Mouse (Mus musculus): ENCODE measurements around the gene Cplx3. TPM values are rescaled to one million over a fixed set of nuclear protein-coding genes. Genes with fewer than 3 reads are reported as not detected.

The Cplx3 gene
- total and polyA plus RNA-seq, 3 experiments = not detected

- TF ChIP-seq RAD21 (IDR thresholded peaks at IDR 0.05; ENCODE audit: low read depth, low read length) (no peak), E2F4 (IDR thresholded peaks at IDR 0.05; ENCODE audit: borderline replicate concordance, low read depth, low read length) (no peak), USF1 (IDR thresholded peaks at IDR 0.05; ENCODE audit: low read depth, low read length) (no peak), POLR2AphosphoS2 (IDR thresholded peaks at IDR 0.05; ENCODE audit: low read length) (no peak), TAL1 (IDR thresholded peaks at IDR 0.05; ENCODE audit: low read length) (no peak), NELFE (IDR thresholded peaks at IDR 0.05; ENCODE audit: low read depth, low read length) (no peak), ETS1 (IDR thresholded peaks at IDR 0.05; ENCODE audit: low read depth, low read length) (no peak), BHLHE40 (IDR thresholded peaks at IDR 0.05; ENCODE audit: borderline replicate concordance, low read depth, low read length) (no peak), CHD1 (IDR thresholded peaks at IDR 0.05; ENCODE audit: low read depth, low read length) (no peak), MEF2A (IDR thresholded peaks at IDR 0.05; ENCODE audit: extremely low read depth, insufficient replicate concordance, low read depth, low read length, poor library complexity, severe bottlenecking) (no peak), EP300 (IDR thresholded peaks at IDR 0.05; ENCODE audit: low read depth in 1 of 2, low read length in 2 of 2) (no peak), NRF1 (IDR thresholded peaks at IDR 0.05; ENCODE audit: insufficient read depth, low read depth, low read length, poor library complexity, severe bottlenecking) (no peak), TCF12 (IDR thresholded peaks at IDR 0.05; ENCODE audit: low read depth, low read length) (no peak), MAX (IDR thresholded peaks at IDR 0.05; ENCODE audit: low read length) (no peak), HCFC1 (IDR thresholded peaks at IDR 0.05; ENCODE audit: low read depth, low read length) (no peak), SMC3 (IDR thresholded peaks at IDR 0.05; ENCODE audit: low read depth, low read length) (no peak), SIN3A (IDR thresholded peaks at IDR 0.05; ENCODE audit: low read length) (no peak), CHD2 (IDR thresholded peaks at IDR 0.05; ENCODE audit: low read length) (no peak), MAZ (IDR thresholded peaks at IDR 0.05; ENCODE audit: low read depth, low read length) (no peak)
- H3K9ac ChIP-seq (ENCODE audit: control insufficient read depth, low read depth, low read length, poor library complexity, severe bottlenecking) = no peak overlapping the region
- no peaks in the 10 kb centered on the region for H3K27me3 ChIP-seq (ENCODE audit: control insufficient read depth in 1 of 2, insufficient read depth in 2 of 2, low read length in 2 of 2)
- H3K36me3 ChIP-seq (ENCODE audit: control insufficient read depth in 1 of 2, insufficient read depth in 2 of 2, low read length in 2 of 2) = peaks cover 2% of the 10 kb centered on the region in 2 experiments; a peak in 1 of 4 replicates
- no peak for DNase-seq (ENCODE audit: low read depth, low spot score)
- H3K4me1 ChIP-seq (ENCODE audit: control insufficient read depth in 1 of 2, insufficient read depth in 2 of 2, low read length in 2 of 2) = 0 out of 4 replicates have a peak, but pooled peaks cover 0 to 3% of the 10 kb centered on the region in 2 experiments
- 0 out of 2 replicates have a peak, but pooled peaks cover 1% of the 10 kb centered on the region for H3K79me2 ChIP-seq (ENCODE audit: control insufficient read depth, insufficient read depth, low read length, poor library complexity)
- H3K9me3 ChIP-seq (replicated peaks; ENCODE audit: insufficient read depth, low read length) = no peaks in the 10 kb centered on the region
- no peak overlapping the region for H3K4me3 ChIP-seq (ENCODE audit: control insufficient read depth in 1 of 2, insufficient read depth in 1 of 2, low read depth in 2 of 2, low read length in 2 of 2)
- no peak overlapping the region for H3K27ac ChIP-seq (ENCODE audit: control insufficient read depth, low read depth, low read length)
These were observed 30.5 kb downstream of the Cplx3 start for GRCm38 (mm10) chr9:57575577-57575976.

- 0 out of 4 replicates have a peak, but pooled peaks cover 0 to 3% of the 10 kb centered on the region in 2 experiments for H3K4me1 ChIP-seq (ENCODE audit: control insufficient read depth in 1 of 2, insufficient read depth in 2 of 2, low read length in 2 of 2)
These were observed 31.7 kb downstream of the Cplx3 start for GRCm38 (mm10) chr9:57574397-57574796.

More at GRCm38 (mm10) chr9:57574397-57574796, 31.7 kb downstream of the Cplx3 start:
- no peaks in the 10 kb centered on the region for H3K27me3 ChIP-seq (ENCODE audit: control insufficient read depth in 1 of 2, insufficient read depth in 2 of 2, low read length in 2 of 2)
- no peaks in the 10 kb centered on the region for H3K9me3 ChIP-seq (replicated peaks; ENCODE audit: insufficient read depth, low read length)
- H3K4me3 ChIP-seq (ENCODE audit: control insufficient read depth in 1 of 2, insufficient read depth in 1 of 2, low read depth in 2 of 2, low read length in 2 of 2) = no peak overlapping the region
- TF ChIP-seq SIN3A (IDR thresholded peaks at IDR 0.05; ENCODE audit: low read length) (no peak), MYB (IDR thresholded peaks at IDR 0.05; ENCODE audit: low read depth, low read length) (no peak), BHLHE40 (IDR thresholded peaks at IDR 0.05; ENCODE audit: borderline replicate concordance, low read depth, low read length) (no peak), ELF1 (IDR thresholded peaks at IDR 0.05; ENCODE audit: low read depth, low read length) (no peak), ZMIZ1 (IDR thresholded peaks at IDR 0.05; ENCODE audit: low read depth, low read length) (no peak), MAFK (IDR thresholded peaks at IDR 0.05; ENCODE audit: borderline replicate concordance, low read depth, low read length) (no peak), ZC3H11A (IDR thresholded peaks at IDR 0.05; ENCODE audit: low read depth, low read length) (no peak), CTCF (IDR thresholded peaks at IDR 0.05 in 2 of 3, conservative IDR thresholded peaks at IDR 0.05 in 1 of 3; ENCODE audit: control insufficient read depth in 1 of 3, insufficient read depth in 1 of 3, low read depth in 2 of 3, low read length in 3 of 3, poor library complexity in 1 of 3, severe bottlenecking in 1 of 3) (no peak), JUND (IDR thresholded peaks at IDR 0.05; ENCODE audit: low read depth, low read length) (no peak)
- DNase-seq (ENCODE audit: low read depth, low spot score) = no peak
- peaks cover 2 to 3% of the 10 kb centered on the region in 2 experiments; a peak in 2 of 4 replicates for H3K36me3 ChIP-seq (ENCODE audit: control insufficient read depth in 1 of 2, insufficient read depth in 2 of 2, low read length in 2 of 2)
- no peak overlapping the region for H3K9ac ChIP-seq (ENCODE audit: control insufficient read depth, low read depth, low read length, poor library complexity, severe bottlenecking)
- H3K27ac ChIP-seq (ENCODE audit: control insufficient read depth, low read depth, low read length) = no peak overlapping the region
- 0 out of 2 replicates have a peak, but pooled peaks cover 1% of the 10 kb centered on the region for H3K79me2 ChIP-seq (ENCODE audit: control insufficient read depth, insufficient read depth, low read length, poor library complexity)
